Mouse (Mus musculus): ENCODE measurements around the gene St3gal2.
"Not testable (repeated sequence)": the region's sequence is repeated elsewhere in the genome, so short reads cannot be mapped to it uniquely, and the experiment has no call there.

Gene St3gal2

DNA sequence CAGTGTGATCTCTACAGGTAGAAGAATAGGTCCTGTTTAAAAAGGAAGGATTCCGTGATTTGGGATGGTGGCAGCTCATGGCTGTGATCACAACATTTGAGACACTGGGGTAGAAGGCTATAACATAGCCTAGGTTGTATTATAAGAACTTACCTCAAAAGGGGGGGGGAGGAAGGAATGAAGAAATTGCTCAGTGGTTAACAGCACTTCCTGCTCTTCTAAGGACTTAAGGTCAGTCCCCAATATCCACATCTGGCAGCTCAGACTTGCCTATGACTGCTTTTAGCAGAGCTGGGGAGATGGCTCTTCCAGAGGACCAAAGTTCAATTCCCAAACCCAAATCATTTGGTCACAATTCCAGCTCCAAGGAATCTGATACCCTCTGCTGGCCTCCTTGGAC, 13.0 kb upstream of the St3gal2 start:
- in situ Hi-C loops (cut with MboI; ENCODE audit: low pct_unique_long_range_greater_than_20kb in 1 of 2, low sequenced_read_pairs in 2 of 2, unreplicated experiment in 1 of 2) = no loop called here

DNA sequence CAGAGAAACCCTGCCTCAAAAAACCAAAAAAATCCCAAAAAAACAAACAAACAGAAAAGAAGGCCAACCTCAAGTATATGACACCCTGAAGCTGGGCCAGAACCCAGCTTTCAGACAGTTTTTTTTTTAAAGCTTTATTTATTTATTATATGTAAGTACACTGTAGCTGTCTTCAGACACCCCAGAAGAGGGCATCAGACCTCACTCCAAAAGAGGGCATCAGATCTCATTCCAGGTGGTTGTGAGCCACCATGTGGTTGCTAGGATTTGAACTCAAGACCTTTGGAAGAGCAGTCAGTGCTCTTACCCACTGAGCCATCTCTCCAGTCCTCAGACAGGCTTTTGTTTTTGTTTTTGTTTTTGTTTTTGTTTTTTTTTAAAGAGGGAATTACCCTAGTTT, 9.9 kb upstream of the St3gal2 start:
- in situ Hi-C loops (cut with MboI; ENCODE audit: low pct_unique_long_range_greater_than_20kb in 1 of 2, low sequenced_read_pairs in 2 of 2, unreplicated experiment in 1 of 2) = not testable (repeated sequence)

DNA sequence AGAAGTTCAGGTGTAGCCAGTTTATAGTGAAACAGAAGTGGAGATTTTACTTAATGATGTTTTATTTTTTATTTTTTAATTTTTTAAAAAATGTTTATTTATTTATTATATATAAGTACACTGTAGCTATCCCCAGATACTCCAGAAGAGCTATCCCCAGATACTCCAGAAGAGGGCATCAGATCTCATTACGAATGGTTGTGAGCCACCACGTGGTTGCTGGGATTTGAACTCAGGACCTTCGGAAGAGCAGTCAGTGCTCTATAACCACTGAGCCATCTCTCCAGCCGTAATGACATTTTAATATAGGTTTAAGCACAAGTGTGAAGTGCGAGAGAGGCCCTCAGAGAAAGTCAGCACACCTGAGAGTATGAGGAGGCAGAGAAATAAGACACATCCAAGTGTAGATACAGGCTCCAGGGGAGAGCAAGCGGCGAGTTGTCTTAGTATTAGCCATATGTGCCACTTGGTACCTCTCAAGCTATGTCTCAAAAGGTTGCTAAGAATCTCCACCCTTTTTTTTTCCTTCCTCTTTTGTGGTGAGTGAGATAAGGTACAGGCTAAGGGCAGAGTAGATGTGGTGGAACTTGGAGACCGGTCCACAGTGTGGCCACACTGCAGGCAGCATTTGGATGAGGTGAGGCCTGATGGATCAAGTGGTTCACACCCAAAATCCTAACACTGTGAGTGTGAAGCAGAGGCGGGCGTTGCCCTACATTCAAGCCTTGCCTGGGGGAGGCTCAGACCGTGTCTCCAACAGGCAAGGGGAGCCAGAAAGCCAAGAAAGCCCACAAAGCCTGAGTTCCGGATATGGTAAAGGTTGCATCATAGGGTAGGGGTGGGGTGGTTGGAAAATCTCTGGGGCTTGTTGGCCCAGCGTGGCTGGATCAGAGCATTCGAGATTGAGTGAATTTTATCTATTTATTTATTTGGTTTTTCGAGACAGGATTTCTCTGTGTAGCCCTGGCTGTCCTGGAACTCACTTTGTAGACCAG, 7.8 kb upstream of the St3gal2 start:
- in situ Hi-C loops (cut with MboI; ENCODE audit: low pct_unique_long_range_greater_than_20kb in 1 of 2, low sequenced_read_pairs in 2 of 2, unreplicated experiment in 1 of 2) = no loop called here

GRCm38 (mm10) chr8:110917415-110917814, 2.3 kb upstream of the St3gal2 start:
- in situ Hi-C loops (cut with MboI; ENCODE audit: low pct_unique_long_range_greater_than_20kb in 1 of 2, low sequenced_read_pairs in 2 of 2, unreplicated experiment in 1 of 2) = no loop called here

DNA sequence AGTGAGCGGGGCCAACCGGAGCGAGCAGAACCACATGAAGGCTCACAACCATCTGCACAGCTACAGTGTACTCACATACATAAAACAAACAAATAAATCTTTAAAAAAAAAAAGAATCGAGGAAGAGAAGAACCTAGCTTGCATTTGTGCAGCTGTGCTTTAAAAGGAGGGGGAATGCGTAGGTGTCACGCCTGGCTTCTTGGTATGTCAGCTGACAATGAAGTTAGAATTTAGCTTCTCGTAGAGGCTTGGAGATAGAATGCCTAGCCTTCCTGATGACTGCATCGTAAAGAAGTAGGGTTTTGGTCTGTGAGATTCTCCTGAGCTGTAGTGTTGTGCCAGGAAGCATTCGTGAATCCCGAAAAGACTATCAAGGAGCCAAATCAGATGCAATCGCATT, 1.7 kb upstream of the St3gal2 start:
- in situ Hi-C loops (cut with MboI; ENCODE audit: low pct_unique_long_range_greater_than_20kb in 1 of 2, low sequenced_read_pairs in 2 of 2, unreplicated experiment in 1 of 2) = no loop called here

DNA sequence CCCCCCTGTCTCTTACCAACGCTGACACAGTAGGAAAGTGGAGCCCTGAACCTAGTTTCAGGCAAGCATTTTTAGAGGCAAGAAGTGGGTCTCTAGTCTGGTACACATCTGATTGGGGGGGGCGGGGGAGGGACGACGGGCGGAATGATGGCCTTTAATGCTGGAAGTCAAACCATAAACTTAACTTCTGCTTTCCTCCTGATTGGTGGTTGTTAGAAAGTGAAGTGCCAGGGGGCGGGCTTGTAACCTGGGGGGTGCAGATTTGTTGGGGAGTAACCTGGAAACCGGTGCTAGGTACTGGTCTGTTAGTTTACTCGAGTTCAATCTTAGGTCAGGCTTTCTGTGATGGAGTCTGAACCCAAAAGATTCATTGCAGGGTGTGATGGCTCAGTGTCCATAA, 1.3 kb upstream of the St3gal2 start:
- in situ Hi-C loops (cut with MboI; ENCODE audit: low pct_unique_long_range_greater_than_20kb in 1 of 2, low sequenced_read_pairs in 2 of 2, unreplicated experiment in 1 of 2) = no loop called here

GRCm38 (mm10) chr8:110920032-110920772, 480 bp downstream of the St3gal2 start:
- in situ Hi-C loops (cut with MboI; ENCODE audit: low pct_unique_long_range_greater_than_20kb in 1 of 2, low sequenced_read_pairs in 2 of 2, unreplicated experiment in 1 of 2) = no loop called here

- in situ Hi-C loops (cut with MboI; ENCODE audit: low pct_unique_long_range_greater_than_20kb in 1 of 2, low sequenced_read_pairs in 2 of 2, unreplicated experiment in 1 of 2) = no loop called here
Measured at GRCm38 (mm10) chr8:110920773-110921277, 1.1 kb downstream of the St3gal2 start.

DNA sequence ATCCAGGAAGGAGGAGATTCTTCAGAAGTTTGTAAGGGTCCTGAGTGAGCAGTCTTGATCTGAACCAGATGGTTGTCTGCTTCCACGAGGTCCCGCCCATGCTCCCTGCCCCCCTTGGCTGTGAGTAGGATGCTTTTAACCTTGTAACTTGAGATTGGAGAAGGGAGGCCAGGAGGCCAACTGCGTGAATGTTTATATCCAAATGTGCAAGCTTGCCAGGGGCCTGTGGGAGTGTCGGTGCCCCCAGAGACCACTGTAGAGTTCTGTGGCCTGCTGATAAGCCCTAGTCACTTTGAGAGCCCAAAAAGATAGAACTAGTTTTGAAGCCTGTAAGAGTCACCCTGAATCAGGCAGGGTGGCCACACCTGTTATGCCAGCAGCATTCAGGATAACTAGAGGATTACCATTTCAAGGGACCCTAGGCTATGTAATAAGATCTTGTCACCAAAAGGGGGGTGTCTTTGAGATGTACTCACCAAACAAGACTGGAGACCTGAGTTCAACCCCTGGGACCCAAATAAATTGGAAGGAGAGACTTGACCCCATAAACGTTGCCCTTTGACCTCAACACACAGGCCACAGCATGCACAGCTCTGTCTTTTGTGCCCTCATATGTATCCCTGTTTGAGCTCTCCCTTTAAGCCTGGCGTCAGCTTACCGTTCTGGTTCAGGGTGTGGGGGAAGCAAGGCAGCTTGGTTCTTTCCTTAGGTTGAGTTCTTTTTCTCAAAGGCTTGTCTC, 1.9 kb downstream of the St3gal2 start:
- in situ Hi-C loops (cut with MboI; ENCODE audit: low pct_unique_long_range_greater_than_20kb in 1 of 2, low sequenced_read_pairs in 2 of 2, unreplicated experiment in 1 of 2) = no loop called here

GRCm38 (mm10) chr8:110925691-110926140, 6.0 kb downstream of the St3gal2 start:
- in situ Hi-C loops (cut with MboI; ENCODE audit: low pct_unique_long_range_greater_than_20kb in 1 of 2, low sequenced_read_pairs in 2 of 2, unreplicated experiment in 1 of 2) = no loop called here

- in situ Hi-C loops (cut with MboI; ENCODE audit: low pct_unique_long_range_greater_than_20kb in 1 of 2, low sequenced_read_pairs in 2 of 2, unreplicated experiment in 1 of 2) = no loop called here
Measured at GRCm38 (mm10) chr8:110926690-110927089, 7.0 kb downstream of the St3gal2 start.

DNA sequence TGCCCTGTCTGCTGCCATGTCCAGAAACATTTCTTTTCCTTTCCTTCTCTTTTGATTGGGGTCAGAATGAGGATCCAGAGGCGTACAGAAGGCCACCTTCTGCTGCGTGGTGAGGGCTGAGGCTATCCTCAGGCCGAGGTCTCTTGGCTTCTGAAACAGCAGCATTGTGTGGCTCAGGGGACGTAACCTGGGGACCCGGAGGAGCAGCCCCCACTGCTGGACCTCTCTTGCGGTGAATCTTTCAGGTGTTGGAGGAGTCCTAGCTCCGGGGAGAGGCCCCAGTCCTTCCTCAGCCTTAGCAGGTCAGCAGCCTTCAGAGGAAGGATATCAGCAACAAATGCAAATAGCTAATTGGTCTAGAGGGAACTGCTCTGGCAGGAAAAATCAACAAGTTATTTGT, 8.7 kb downstream of the St3gal2 start:
- in situ Hi-C loops (cut with MboI; ENCODE audit: low pct_unique_long_range_greater_than_20kb in 1 of 2, low sequenced_read_pairs in 2 of 2, unreplicated experiment in 1 of 2) = no loop called here

DNA sequence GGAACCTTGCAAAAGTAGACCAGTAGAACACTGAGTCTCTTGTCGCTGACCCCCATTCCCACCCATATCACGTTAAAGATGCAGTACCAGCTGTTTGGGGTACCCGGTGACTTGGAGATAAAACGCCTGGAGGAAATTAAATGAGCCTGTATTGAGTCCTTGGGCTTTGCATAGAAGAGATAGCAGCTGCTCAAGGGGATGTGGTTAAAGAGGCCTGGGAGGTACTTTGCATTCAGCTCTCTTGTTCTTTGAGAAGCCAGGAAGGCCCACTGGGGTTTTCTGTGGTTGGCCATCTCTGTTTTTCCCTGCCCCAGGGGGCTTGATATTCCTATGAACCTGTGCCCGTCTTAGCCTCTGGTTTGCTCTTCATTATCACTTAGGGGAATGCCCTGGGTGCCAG, 9.3 kb downstream of the St3gal2 start:
- in situ Hi-C loops (cut with MboI; ENCODE audit: low pct_unique_long_range_greater_than_20kb in 1 of 2, low sequenced_read_pairs in 2 of 2, unreplicated experiment in 1 of 2) = no loop called here

- in situ Hi-C loops (cut with MboI; ENCODE audit: low pct_unique_long_range_greater_than_20kb in 1 of 2, low sequenced_read_pairs in 2 of 2, unreplicated experiment in 1 of 2) = not testable (repeated sequence)
Measured at GRCm38 (mm10) chr8:110929672-110930071, 9.9 kb downstream of the St3gal2 start.

DNA sequence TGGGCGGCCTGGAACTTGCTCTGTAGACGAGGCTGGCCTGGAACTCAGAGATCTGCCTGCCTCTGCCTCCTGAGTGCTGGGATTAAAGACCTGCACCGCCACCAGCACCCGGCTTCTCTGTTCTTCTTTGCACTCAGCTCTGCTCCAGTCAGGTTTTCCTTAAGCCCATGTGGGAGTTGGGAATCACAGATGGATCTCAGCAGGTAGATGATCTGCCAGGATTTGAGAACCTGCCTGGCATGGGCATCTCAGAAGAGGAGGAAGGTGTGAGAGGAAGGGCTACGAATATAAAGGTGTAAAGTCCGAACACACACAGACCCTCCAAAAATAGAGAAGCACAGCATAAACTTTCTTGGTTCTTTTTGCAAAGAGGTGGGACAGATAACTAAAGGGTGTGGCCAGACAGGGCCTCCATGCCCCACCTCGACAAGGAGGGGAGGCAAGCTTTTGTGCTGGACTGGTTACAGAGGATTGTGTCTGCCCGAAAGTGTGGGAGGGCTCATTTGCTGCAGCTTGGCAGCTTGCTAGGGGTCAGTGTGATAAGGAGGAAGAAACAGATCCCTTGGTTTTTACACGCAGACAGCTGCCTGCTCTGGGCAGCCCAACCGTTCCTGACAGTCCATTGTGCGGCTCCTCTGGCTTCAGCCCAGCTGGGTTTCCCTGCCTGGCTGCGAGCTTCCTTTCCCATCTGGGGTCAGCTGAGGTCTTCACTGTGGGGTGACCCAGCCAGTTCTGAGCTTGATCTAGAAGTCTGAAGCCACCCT, 11.6 kb downstream of the St3gal2 start:
- in situ Hi-C loops (cut with MboI; ENCODE audit: low pct_unique_long_range_greater_than_20kb in 1 of 2, low sequenced_read_pairs in 2 of 2, unreplicated experiment in 1 of 2) = no loop called here

GRCm38 (mm10) chr8:110932444-110932843, 12.7 kb downstream of the St3gal2 start:
- in situ Hi-C loops (cut with MboI; ENCODE audit: low pct_unique_long_range_greater_than_20kb in 1 of 2, low sequenced_read_pairs in 2 of 2, unreplicated experiment in 1 of 2) = no loop called here

GRCm38 (mm10) chr8:110933272-110933671, 13.6 kb downstream of the St3gal2 start:
- in situ Hi-C loops (cut with MboI; ENCODE audit: low pct_unique_long_range_greater_than_20kb in 1 of 2, low sequenced_read_pairs in 2 of 2, unreplicated experiment in 1 of 2) = no loop called here

DNA sequence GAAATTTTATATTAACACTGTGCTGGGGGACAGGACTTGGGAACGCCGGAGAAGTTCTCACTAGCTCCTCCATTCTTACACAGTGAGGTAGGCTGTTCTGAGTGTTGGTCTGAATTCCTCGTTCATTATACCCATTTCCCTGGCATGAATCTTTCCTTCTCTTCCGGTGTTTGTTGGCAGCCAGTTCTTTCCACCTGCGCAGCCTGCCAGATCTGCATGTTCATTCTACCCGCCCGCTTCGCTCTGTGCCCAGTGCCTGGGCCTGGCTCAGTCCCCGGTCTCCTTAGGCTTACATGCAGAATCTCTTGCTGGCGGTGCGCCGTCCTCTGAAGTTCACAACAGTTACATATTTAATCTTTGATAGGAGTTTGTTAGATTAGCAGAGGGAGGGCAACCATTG, 16.5 kb downstream of the St3gal2 start:
- in situ Hi-C loops (cut with MboI; ENCODE audit: low pct_unique_long_range_greater_than_20kb in 1 of 2, low sequenced_read_pairs in 2 of 2, unreplicated experiment in 1 of 2) = no loop called here

All from mouse embryonic stem cell (cell line).